Mouse (Mus musculus) urinary bladder, postnatal 36 days (tissue): ENCODE measurements around the gene Spib.

Experiments
- DNase-seq, 2 experiments: peaks; one replicate each; pipeline ENCODE4 v3.0.0; 2022; ENCODE audit warnings: low spot score in 2 of 2, mixed read lengths in 1 of 2

Spib gene

GRCm38 (mm10) chr7:44531946-44532732 lies at the start of gene Spib:
Gene Spib (minus strand): TSS chr7:44532071.
- DNase-seq = no peak

GRCm38 (mm10) chr7:44581637-44582036 lies 49.8 kb upstream of the Spib start:
- DNase-seq = no peak

GRCm38 (mm10) chr7:44576333-44576844 lies 44.5 kb upstream of the Spib start:
- DNase-seq = no peak

GRCm38 (mm10) chr7:44572956-44573484 lies 41.1 kb upstream of the Spib start:
- no peak for DNase-seq

GRCm38 (mm10) chr7:44572213-44572701 lies 40.4 kb upstream of the Spib start, which contains the start of gene Napsa:
Gene Napsa (plus strand): TSS chr7:44572380.
- DNase-seq = no peak

- DNase-seq = no peak
Observed at GRCm38 (mm10) chr7:44571811-44572210, 39.9 kb upstream of the Spib start.

- no peak for DNase-seq
Observed at GRCm38 (mm10) chr7:44570989-44571388, 39.1 kb upstream of the Spib start.

- no peak for DNase-seq
Observed at GRCm38 (mm10) chr7:44568803-44569202, 36.9 kb upstream of the Spib start.

- DNase-seq = no peak
Observed at GRCm38 (mm10) chr7:44565414-44565813, 33.5 kb upstream of the Spib start.

GRCm38 (mm10) chr7:44564486-44564885 lies 32.6 kb upstream of the Spib start:
- no peak for DNase-seq

GRCm38 (mm10) chr7:44563284-44563683 lies 31.4 kb upstream of the Spib start:
- DNase-seq = no peak

GRCm38 (mm10) chr7:44560435-44561400 lies 28.8 kb upstream of the Spib start:
- peak; percentile 58 to 76 for DNase-seq

- no peak for DNase-seq
Observed at GRCm38 (mm10) chr7:44557629-44558028, 25.8 kb upstream of the Spib start.

- DNase-seq = peak; percentile 95 to 97
Observed at GRCm38 (mm10) chr7:44553826-44554225, 22.0 kb upstream of the Spib start, which contains the start of gene Nr1h2. Gene Nr1h2 (minus strand): TSS chr7:44553951.

- DNase-seq = peak; percentile 57 to 76
Observed at GRCm38 (mm10) chr7:44553196-44553764, 21.4 kb upstream of the Spib start.

GRCm38 (mm10) chr7:44552141-44552908 lies 20.5 kb upstream of the Spib start:
- DNase-seq = no peak

GRCm38 (mm10) chr7:44551731-44552130 lies 19.9 kb upstream of the Spib start:
- no peak for DNase-seq

- no peak for DNase-seq
Observed at GRCm38 (mm10) chr7:44551301-44551700, 19.4 kb upstream of the Spib start.

- no peak for DNase-seq
Observed at GRCm38 (mm10) chr7:44550409-44550678, 18.5 kb upstream of the Spib start.

- DNase-seq = no peak
Observed at GRCm38 (mm10) chr7:44549621-44550408, 17.9 kb upstream of the Spib start.
